ENCODE assay signal across 24 mouse cellular contexts in genomic region chr15:79191426-79191825, GRCm38 (mm10). TPM values are rescaled to one million over a fixed set of nuclear protein-coding genes. Genes with fewer than 3 reads are reported as not detected.
DNase-seq lines count a peak whose midpoint lies in the region; TF ChIP-seq lines count a peak whose summit lies in the region.
"Had no signal": no experiment of that assay in that cellular context is flagged by ENCODE, and none has a peak within 500 bp of the region (broad histone marks: within the 10 kb centered on the region; RNA-seq: fewer than 3 reads in every experiment).

No protein-coding gene starts in this region.

- no peak overlapping the region for H3K27ac ChIP-seq in layer of hippocampus, adult 2 months
- H3K27ac ChIP-seq in ES-Bruce4 (ENCODE audit: insufficient read depth, low read length): no peak overlapping the region
- H3K27ac ChIP-seq: heart, embryonic 15.5 days had no signal

- H3K36me3 ChIP-seq in E14TG2a.4 (ENCODE audit: insufficient read depth, low read length) (no peaks in the 10 kb centered on the region), ES-Bruce4 (ENCODE audit: control insufficient read depth, insufficient read depth, low read length, poor library complexity, severe bottlenecking) (no peaks in the 10 kb centered on the region)
- H3K36me3 ChIP-seq: embryonic facial prominence, embryonic 15.5 days; forebrain, embryonic 10.5 days; forebrain, embryonic 15.5 days; heart, embryonic 15.5 days; hindbrain, embryonic 10.5 days; hindbrain, embryonic 15.5 days had no signal

- no peak for TF ChIP-seq EP300 in ES-Bruce4 (IDR thresholded peaks at IDR 0.05; ENCODE audit: insufficient read depth, low read depth, low read length)

- H3K4me1 ChIP-seq in E14TG2a.4 (replicated peaks; ENCODE audit: low read depth, low read length) (peaks cover 28% of the 10 kb centered on the region), ES-Bruce4 (ENCODE audit: control insufficient read depth, insufficient read depth, low read length) (peaks cover 2% of the 10 kb centered on the region)

- DNase-seq in layer of hippocampus, adult 2 months (ENCODE audit: low spot score in 2 of 2): no peak
- DNase-seq in layer of hippocampus, adult 9-10 months (ENCODE audit: low spot score): no peak
- no peak for DNase-seq in brain, embryonic 14.5 days (ENCODE audit: low read depth)
- DNase-seq in left cerebral cortex, postnatal 36 days (ENCODE audit: low spot score in 2 of 2): no peak
- DNase-seq: adrenal gland, adult 8-10 months; adrenal gland, postnatal 36 days; cerebellum, adult 11 months; cerebellum, adult 8-10 months; cerebellum, postnatal 14 days; embryo, embryonic 11 days; gastrocnemius, postnatal 10 days; heart, adult 18-20 months; heart, postnatal 14 days had no signal

- no peak overlapping the region for H3K4me3 ChIP-seq in layer of hippocampus, adult 2 months
- H3K4me3 ChIP-seq in E14TG2a.4 (replicated peaks; ENCODE audit: low read length) (no peak overlapping the region), ES-Bruce4 (ENCODE audit: low read depth, low read length) (no peak overlapping the region)
- H3K4me3 ChIP-seq: embryonic facial prominence, embryonic 15.5 days; erythroblast, embryonic 14.5 days; forebrain, embryonic 10.5 days; forebrain, embryonic 15.5 days; heart, embryonic 15.5 days; hindbrain, embryonic 10.5 days; hindbrain, embryonic 15.5 days had no signal

- TF ChIP-seq POLR2A in ES-Bruce4 (IDR thresholded peaks at IDR 0.05; ENCODE audit: insufficient read depth, low read length): no peak
- no peak for TF ChIP-seq POLR2A in brain, embryonic 14.5 days (IDR thresholded peaks at IDR 0.05; ENCODE audit: borderline replicate concordance, extremely low read depth, insufficient read depth, insufficient read length, poor library complexity, severe bottlenecking)

- H3K27me3 ChIP-seq in E14TG2a.4 (ENCODE audit: insufficient read depth, low read length) (peaks cover 27% of the 10 kb centered on the region), ES-Bruce4 (ENCODE audit: control insufficient read depth, insufficient read depth, low read length, poor library complexity, severe bottlenecking) (no peaks in the 10 kb centered on the region)
- H3K27me3 ChIP-seq: embryonic facial prominence, embryonic 15.5 days; forebrain, embryonic 15.5 days; heart, embryonic 15.5 days; hindbrain, embryonic 15.5 days; Patski had no signal

- no peaks in the 10 kb centered on the region for H3K9me3 ChIP-seq in E14TG2a.4 (ENCODE audit: low read length)
- no peaks in the 10 kb centered on the region for H3K9me3 ChIP-seq in ES-Bruce4 (replicated peaks; ENCODE audit: control insufficient read depth, insufficient read depth, low read length, poor library complexity, severe bottlenecking)
- H3K9me3 ChIP-seq: embryonic facial prominence, embryonic 15.5 days; forebrain, embryonic 10.5 days; forebrain, embryonic 15.5 days; heart, embryonic 15.5 days; hindbrain, embryonic 15.5 days had no signal

- intact Hi-C loops in left cerebral cortex, postnatal 36 days (cut with DNase I): no loop called here

- TF ChIP-seq CTCF in layer of hippocampus, adult 2 months (conservative IDR thresholded peaks at IDR 0.05): peak; percentile 41
- TF ChIP-seq CTCF in E14TG2a.4 (conservative IDR thresholded peaks at IDR 0.05; ENCODE audit: low read length) (peak; percentile 59), ES-Bruce4 (IDR thresholded peaks at IDR 0.05; ENCODE audit: low read depth, low read length) (peak; percentile 23)
- TF ChIP-seq CTCF in brain, embryonic 14.5 days (IDR thresholded peaks at IDR 0.05; ENCODE audit: borderline replicate concordance, extremely low read depth, insufficient read depth, insufficient read length): peak; percentile 8; the same call in 1 of the 2 replicates

- no peak overlapping the region for H3K9ac ChIP-seq in ES-Bruce4 (ENCODE audit: low read depth, poor library complexity, severe bottlenecking)
- H3K9ac ChIP-seq: embryonic facial prominence, embryonic 15.5 days; forebrain, embryonic 15.5 days; heart, embryonic 15.5 days; hindbrain, embryonic 15.5 days had no signal

RNA-seq across cellular contexts. Expression of gene Sox10, which starts 26.4 kb away (rescaled TPM):
- total RNA-seq in layer of hippocampus, adult 2 months (2021): 10 to 100 TPM; 27.7 to 30.4 TPM
- 0.43 and 1.4 TPM in 2 replicates for polyA plus RNA-seq in ES-Bruce4 (2011; ENCODE audit: insufficient read depth, insufficient read length, low read depth, missing spikeins)
- polyA plus RNA-seq in brain, embryonic 14.5 days (2012; rRNA removed): 5.6 and 11.3 TPM in 2 replicates
- 10 to 100 TPM; 29.2 to 29.8 TPM for total RNA-seq in left cerebral cortex, postnatal 36 days (2021)
- total RNA-seq: common myeloid progenitor, adult 5-6 weeks had no signal
- polyA plus RNA-seq: erythroblast, embryonic 14.5 days; Patski had no signal

RNA-seq across cellular contexts. Expression of gene Pick1, which starts 37.5 kb away (rescaled TPM):
- 10 to 100 TPM; 46.1 to 49.7 TPM for total RNA-seq in layer of hippocampus, adult 2 months (2021)
- polyA plus RNA-seq in ES-Bruce4 (2011; ENCODE audit: insufficient read depth, insufficient read length, low read depth, missing spikeins): 47.8 and 48.0 TPM in 2 replicates
- 102 and 109 TPM in 2 replicates for polyA plus RNA-seq in brain, embryonic 14.5 days (2012; rRNA removed)
- total RNA-seq in left cerebral cortex, postnatal 36 days (2021): 10 to 100 TPM; 48.9 to 50.4 TPM

RNA-seq across cellular contexts. Expression of gene Gm49486, which starts 37.8 kb away (rescaled TPM):
- under 1 TPM; 0.31 to 0.49 TPM for total RNA-seq in layer of hippocampus, adult 2 months (2021)
- polyA plus RNA-seq in ES-Bruce4 (2011; ENCODE audit: insufficient read depth, insufficient read length, low read depth, missing spikeins): 1.0 TPM in 2 replicates
- polyA plus RNA-seq in brain, embryonic 14.5 days (2012; rRNA removed): 1.9 and 2.5 TPM in 2 replicates
- 1 to 10 TPM in 1 of 2 experiments, under 1 TPM in 1; 0.20 to 1.2 TPM for total RNA-seq in left cerebral cortex, postnatal 36 days (2021)
- total RNA-seq: adrenal gland, adult 8-10 months; common myeloid progenitor, adult 5-6 weeks had no signal
- polyA plus RNA-seq: erythroblast, embryonic 14.5 days had no signal

RNA-seq across cellular contexts. Expression of gene 1700088E04Rik, which starts 50.4 kb away (rescaled TPM):
- total RNA-seq in layer of hippocampus, adult 2 months (2021): 10 to 100 TPM in 1 of 2 experiments, 1 to 10 TPM in 1; 8.8 to 10.3 TPM
- polyA plus RNA-seq in ES-Bruce4 (2011; ENCODE audit: insufficient read depth, insufficient read length, low read depth, missing spikeins): 1.4 TPM in 2 replicates
- polyA plus RNA-seq in brain, embryonic 14.5 days (2012; rRNA removed): 14.4 and 15.9 TPM in 2 replicates
- total RNA-seq in left cerebral cortex, postnatal 36 days (2021): 10 to 100 TPM; 12.6 to 13.2 TPM
- polyA plus RNA-seq: erythroblast, embryonic 14.5 days had no signal

RNA-seq across cellular contexts. Expression of gene Polr2f, which starts 50.6 kb away (rescaled TPM):
- 100 to 1,000 TPM in 1 of 2 experiments, 10 to 100 TPM in 1; 97.9 to 103 TPM for total RNA-seq in layer of hippocampus, adult 2 months (2021)
- 162 and 166 TPM in 2 replicates for polyA plus RNA-seq in ES-Bruce4 (2011; ENCODE audit: insufficient read depth, insufficient read length, low read depth, missing spikeins)
- 143 and 166 TPM in 2 replicates for polyA plus RNA-seq in brain, embryonic 14.5 days (2012; rRNA removed)
- total RNA-seq in left cerebral cortex, postnatal 36 days (2021): 100 to 1,000 TPM in 1 of 2 experiments, 10 to 100 TPM in 1; 95.2 to 109 TPM

Comparison
In these comparisons a context has a peak if more than half of its experiments do, and no peak if none do; other contexts are left out.
1. CTCF ChIP-seq: peak in every context shown above with its lines; median percentile 59 in E14TG2a.4; 41 in layer of hippocampus, adult 2 months; 23 in ES-Bruce4; 8 in brain, embryonic 14.5 days.